Mouse (Mus musculus) bone marrow macrophage, adult 2 months (primary cell): ENCODE data around the gene Dnase1. TPM values are rescaled to one million over a fixed set of nuclear protein-coding genes. Genes with fewer than 3 reads are reported as not detected.
"Not testable (repeated sequence)": the region's sequence is repeated elsewhere in the genome, so short reads cannot be mapped to it uniquely, and the experiment has no call there.

Experiments
- H3K27ac ChIP-seq: 2 replicates; pipeline ENCODE4 v1.5.1; 2012; ENCODE audit warnings: low read depth, low read length; ENCODE audit not compliant: insufficient read depth
- H3K4me1 ChIP-seq: 2 replicates; pipeline ENCODE4 v1.6.1; 2012; ENCODE audit warnings: low read length; ENCODE audit not compliant: control insufficient read depth, insufficient read depth
- H3K4me3 ChIP-seq: 2 replicates; pipeline ENCODE4 v1.5.1; 2012; ENCODE audit warnings: mild to moderate bottlenecking, low read length, moderate library complexity; ENCODE audit not compliant: insufficient read depth
- CTCF ChIP-seq: IDR thresholded peaks from 2 replicates; pipeline ENCODE4 v1.5.1; 2012; ENCODE audit warnings: low read depth, mild to moderate bottlenecking, low read length, moderate library complexity
- POLR2A ChIP-seq: IDR thresholded peaks from 2 replicates; pipeline ENCODE4 v1.6.1; 2012; ENCODE audit warnings: mild to moderate bottlenecking, low read depth, low read length, borderline replicate concordance
- polyA plus RNA-seq: library from polyadenylated mRNA; stranded (reverse); fragments of >200 nt; gene quantifications from 2 replicates; pipeline ENCODE4 v1.2.4, GENCODE M21; 2012; ENCODE audit not compliant: missing spikeins, insufficient read depth, insufficient read length

The Dnase1 gene
- polyA plus RNA-seq, 1 experiment: not detected

DNA sequence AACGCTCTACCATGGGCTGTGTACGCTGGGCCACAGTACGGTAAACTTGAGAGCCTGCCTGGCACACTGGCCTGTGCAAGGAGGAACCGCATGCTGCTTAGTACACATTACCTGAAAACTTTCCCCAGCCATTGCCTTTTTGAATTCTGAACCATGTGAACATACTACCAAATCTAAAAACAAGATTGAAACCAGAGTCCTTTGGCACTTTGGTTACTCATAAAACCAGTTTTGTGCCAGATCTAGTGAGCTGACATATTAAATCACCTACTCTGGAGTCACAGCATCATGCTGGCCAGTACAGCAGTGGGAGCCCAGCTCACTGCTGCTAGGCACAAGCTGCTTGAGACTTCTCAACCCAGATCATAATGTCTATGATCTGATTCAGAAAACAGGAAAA lies 4.9 kb downstream of the Dnase1 start:
- H3K27ac ChIP-seq: no peak overlapping the region
- H3K4me1 ChIP-seq: no peaks in the 10 kb centered on the region
- TF ChIP-seq POLR2A: no peak
- TF ChIP-seq CTCF: no peak
- no peak overlapping the region for H3K4me3 ChIP-seq

DNA sequence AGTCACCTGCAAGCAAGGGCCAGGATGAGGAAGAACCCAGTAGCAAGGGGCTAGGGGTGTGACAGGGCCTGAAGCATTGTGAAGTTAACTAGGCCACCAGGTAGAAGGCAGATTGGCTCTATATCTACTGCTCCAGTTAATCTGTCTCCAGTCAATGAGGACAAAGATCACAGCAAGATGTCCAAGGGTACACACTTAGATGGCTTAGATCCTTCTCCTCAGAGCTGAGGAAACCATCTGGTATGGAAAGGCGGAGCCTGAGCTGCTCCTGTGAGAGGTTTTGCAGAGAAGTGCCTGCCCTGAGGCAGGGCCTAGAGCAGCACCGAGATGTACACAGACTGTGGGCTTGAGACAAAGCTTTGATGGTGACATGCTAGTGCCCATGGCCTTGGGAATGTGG lies 7.4 kb downstream of the Dnase1 start:
- no peak for TF ChIP-seq POLR2A
- no peak for TF ChIP-seq CTCF
- no peak overlapping the region for H3K27ac ChIP-seq

DNA sequence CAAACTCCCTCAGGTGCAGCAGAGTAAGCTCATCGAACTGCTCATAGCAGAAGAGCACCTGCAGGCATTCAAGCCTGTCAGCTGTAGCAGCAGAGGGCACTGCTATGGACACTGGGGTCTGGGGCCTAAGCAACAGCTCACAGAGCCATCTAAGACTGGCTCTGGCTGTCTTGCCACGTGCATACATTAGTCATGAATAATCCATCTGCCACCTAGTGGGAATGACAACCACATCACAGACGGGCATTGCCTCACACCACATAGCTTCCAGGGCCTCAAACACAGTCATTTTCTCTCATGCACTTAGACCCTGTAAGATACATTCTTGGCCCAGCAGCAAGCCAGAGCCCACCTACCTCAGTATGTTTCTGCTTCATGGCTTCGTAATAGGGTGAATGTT lies 8.8 kb downstream of the Dnase1 start:
- Histone ChIP-seq H3K4me3 (no peak overlapping the region), H3K27ac (no peak overlapping the region), H3K4me1 (peaks cover under 1% of the 10 kb centered on the region)
- no peak for TF ChIP-seq POLR2A
- no peak for TF ChIP-seq CTCF

More for the DNA sequence above, 7.4 kb downstream of the Dnase1 start:
- Histone ChIP-seq H3K4me1 (no peaks in the 10 kb centered on the region), H3K4me3 (no peak overlapping the region)

DNA sequence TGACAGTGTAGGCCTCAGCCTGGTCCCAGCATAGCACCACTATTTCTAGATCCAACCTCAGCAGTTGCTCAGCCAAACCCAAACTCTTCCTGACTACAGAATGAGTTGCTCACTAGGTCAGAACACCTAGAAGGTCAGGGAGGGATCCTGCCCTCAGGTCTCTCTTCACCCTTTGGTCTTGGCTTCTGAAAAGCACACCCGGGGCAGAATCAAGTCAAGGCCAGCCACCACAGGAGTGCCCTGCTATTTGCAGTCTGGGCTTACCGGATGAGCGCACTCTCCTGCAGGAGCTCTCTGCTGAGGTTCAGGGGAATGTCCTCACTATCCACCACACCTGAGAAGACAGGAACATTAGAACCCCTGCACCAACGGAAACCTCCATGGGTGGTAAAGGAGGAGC lies 15.9 kb downstream of the Dnase1 start:
- Histone ChIP-seq H3K27ac (no peak overlapping the region), H3K4me3 (no peak overlapping the region)

DNA sequence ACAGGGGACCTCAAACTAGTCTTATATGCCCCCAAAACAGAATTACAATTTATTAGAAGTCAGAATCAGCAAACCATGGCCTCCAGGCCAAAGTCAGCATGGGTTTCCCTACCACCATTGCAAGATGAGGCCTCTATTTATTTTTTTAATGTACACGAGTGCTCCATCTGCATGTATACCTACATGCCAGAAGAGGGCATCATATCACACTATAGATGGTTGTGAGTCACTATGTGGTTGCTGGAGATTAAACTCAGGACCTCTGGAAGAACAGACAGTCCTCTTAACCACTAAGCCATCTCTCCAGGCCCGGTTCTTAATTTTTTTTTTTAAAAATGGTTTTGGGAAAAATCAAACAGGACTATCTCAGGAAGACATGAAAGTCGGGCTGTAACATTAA lies 17.1 kb downstream of the Dnase1 start:
- TF ChIP-seq POLR2A (no peak), CTCF (no peak)
- no peak overlapping the region for H3K27ac ChIP-seq

More for the DNA sequence above, 15.9 kb downstream of the Dnase1 start:
- H3K4me1 ChIP-seq: peaks cover 16% of the 10 kb centered on the region
- TF ChIP-seq CTCF (no peak), POLR2A (no peak)

DNA sequence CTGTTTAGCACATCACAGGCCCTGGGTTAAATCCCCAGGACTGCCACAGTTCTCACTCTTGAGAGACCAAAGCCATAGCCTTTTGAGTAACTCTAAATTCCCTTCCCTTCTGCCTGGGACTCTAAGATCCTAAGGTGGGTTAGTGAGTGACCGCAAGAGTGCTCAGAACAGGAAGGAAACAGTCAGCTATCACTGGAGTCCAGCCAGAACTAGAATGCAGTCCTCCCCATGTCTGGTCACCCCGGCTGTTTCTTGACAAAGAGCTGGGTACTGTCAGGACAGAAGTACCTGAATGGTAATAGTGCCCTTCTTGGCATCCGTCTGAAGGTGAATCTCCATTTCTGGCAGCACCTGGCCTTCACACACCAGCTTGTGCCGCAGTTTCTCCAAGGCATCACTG lies 28.2 kb downstream of the Dnase1 start:
- H3K27ac ChIP-seq: no peak overlapping the region
- H3K4me3 ChIP-seq: no peak overlapping the region
- H3K4me1 ChIP-seq: peaks cover 16% of the 10 kb centered on the region
- TF ChIP-seq POLR2A: no peak

More for the DNA sequence above, 17.1 kb downstream of the Dnase1 start:
- Histone ChIP-seq H3K4me3 (no peak overlapping the region), H3K4me1 (peaks cover 16% of the 10 kb centered on the region)

DNA sequence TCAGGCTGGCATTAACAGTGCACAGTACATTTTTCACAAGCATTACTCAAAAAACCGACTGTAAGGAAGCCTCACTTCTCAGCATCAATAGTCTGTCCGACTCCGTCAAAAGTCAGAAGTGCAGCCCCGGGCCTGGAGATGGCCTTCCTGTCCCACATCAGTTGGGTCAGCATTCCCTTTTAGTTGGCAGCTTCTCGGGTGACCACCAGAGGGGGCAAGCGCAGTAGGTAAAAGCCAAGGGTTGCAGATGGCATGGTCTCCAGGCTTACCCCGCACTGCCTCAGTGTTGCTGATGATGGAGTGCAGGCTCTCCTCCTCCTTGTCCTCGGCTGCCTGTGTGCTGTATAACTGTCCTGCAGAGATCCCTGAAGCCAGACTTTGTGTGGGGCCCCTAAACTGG lies 31.8 kb downstream of the Dnase1 start:
- no peak overlapping the region for H3K27ac ChIP-seq
- no peak overlapping the region for H3K4me3 ChIP-seq
- no peak for TF ChIP-seq POLR2A
- TF ChIP-seq CTCF: peak; percentile 54
- H3K4me1 ChIP-seq: peaks cover 15% of the 10 kb centered on the region

DNA sequence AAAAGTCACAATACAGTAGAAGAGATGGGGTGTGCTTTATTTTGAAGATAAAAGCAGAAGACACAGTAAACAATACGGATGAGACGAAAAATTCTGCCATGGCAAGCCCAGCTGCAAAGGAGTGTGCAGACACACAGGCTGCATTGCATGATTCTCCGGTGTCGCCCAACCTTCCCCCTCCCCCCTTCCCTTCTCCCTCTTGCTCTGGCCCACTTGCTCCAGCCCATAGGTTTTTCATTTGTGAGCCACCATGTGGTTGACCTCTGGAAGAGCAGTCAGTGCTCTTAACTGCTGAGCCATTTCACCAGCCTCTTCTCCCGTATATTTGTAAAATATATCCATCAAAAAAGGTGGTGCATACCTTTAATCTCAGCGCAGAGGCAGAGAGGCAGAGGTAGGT lies 37.6 kb downstream of the Dnase1 start:
- Histone ChIP-seq H3K27ac (no peak overlapping the region), H3K4me1 (peaks cover 32% of the 10 kb centered on the region), H3K4me3 (no peak overlapping the region)
- no peak for TF ChIP-seq POLR2A
- TF ChIP-seq CTCF: no peak

DNA sequence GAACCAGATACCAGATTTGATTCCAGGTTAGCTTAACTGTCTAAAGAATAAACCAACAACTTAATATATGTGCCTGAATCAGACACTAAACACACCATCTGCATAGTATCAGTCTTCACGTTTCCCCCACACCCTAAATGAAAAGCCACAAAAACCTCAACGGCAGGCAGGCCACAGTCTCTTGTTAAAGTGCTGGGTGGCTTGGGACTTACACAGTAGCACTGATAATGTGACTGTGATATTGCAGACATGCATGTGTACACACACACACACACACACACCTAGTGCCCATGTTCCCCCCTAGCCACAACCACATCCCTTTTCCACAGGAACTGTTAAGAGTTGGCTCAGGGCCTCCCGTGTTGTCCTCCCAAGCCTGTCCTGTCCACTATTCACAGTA lies 38.1 kb downstream of the Dnase1 start:
- Histone ChIP-seq H3K4me1 (peaks cover 37% of the 10 kb centered on the region), H3K27ac (no peak overlapping the region), H3K4me3 (no peak overlapping the region)
- TF ChIP-seq CTCF (no peak), POLR2A (no peak)

DNA sequence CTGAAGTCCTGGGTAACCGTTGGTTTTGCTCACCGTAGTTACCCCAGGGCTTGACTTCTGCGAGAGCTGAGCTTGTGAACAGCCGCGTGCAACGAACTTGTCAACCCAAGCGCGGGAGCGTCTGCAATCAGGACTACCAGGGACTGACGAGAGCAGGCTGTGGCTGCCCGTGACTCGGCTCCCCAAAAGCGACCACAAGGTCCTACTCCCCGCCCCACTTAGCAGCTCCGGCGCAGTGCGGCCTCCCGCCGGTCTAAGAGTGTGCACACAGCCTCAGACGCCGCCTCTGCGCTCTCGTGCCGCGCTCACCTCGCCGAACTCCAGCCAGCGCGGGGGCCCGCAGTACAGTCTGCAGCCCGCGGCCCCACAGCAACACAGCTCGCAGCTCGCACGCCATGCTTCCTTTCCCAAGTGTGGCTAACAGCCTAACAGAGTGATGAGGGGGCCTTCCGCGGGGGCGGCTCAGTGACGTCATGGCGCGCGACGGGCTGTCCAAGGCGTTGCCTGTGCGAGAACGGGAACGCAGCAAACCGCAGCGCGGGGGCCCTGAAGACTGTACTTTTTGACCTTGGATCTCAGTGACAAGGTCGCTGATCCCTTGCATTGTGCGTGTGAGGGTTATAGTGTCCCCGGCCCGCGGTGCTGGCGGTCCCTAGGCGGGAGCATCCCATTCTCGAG lies 40.8 kb downstream of the Dnase1 start, which contains the start of gene Trap1:
Gene Trap1, minus strand, starts transcription at position 444 of the 678 bp plus-strand sequence.
- TF ChIP-seq CTCF (no peak), POLR2A (no peak)
- Histone ChIP-seq H3K27ac (peak within 1 kb of the TSS; percentile 85), H3K4me3 (peak within 1 kb of the TSS; percentile 94), H3K4me1 (peaks cover 52% of the 10 kb centered on the region)

DNA sequence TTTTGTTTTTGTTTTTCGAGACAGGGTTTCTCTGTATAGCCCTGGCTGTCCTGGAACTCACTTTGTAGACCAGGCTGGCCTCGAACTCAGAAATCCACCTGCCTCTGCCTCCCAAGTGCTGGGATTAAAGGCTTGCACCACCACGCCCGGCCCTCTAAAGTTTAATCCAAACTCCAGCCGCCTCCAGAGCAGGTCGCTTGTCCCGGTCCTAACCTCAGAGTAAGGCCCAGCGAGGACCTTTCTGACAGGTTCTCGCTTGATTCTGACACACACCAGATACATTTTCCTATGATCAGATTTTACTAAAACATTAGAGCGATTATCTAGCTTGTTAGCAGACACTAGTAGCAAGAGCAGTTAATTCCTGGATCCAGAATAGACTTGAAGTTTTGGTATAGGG lies 41.6 kb downstream of the Dnase1 start:
- not testable (repeated sequence) for H3K27ac ChIP-seq
- H3K4me3 ChIP-seq: peak overlapping the region; percentile 94; the same call in 1 of the 2 replicates
- peaks cover 52% of the 10 kb centered on the region for H3K4me1 ChIP-seq

DNA sequence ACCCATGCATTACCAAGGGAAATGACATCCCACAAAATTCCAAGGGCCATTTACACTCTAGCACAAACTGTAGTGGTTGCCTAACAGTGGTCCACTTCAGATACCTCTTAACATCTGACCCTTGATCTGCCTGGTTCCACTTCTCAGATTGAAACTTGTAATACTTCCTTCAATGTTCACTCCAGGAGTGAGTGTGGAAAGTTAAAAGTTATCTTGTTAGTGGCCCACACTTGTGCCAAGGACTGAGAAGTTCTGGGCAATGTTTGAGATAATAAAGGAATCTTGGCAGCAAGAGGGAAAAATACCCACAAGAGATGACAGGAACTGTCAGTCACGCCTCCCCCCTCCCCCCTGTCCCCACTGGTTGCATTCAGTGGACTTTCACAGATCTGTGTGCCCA lies 42.9 kb downstream of the Dnase1 start:
- Histone ChIP-seq H3K4me1 (peaks cover 44% of the 10 kb centered on the region), H3K4me3 (no peak overlapping the region), H3K27ac (no peak overlapping the region)
- TF ChIP-seq POLR2A (no peak), CTCF (no peak)

DNA sequence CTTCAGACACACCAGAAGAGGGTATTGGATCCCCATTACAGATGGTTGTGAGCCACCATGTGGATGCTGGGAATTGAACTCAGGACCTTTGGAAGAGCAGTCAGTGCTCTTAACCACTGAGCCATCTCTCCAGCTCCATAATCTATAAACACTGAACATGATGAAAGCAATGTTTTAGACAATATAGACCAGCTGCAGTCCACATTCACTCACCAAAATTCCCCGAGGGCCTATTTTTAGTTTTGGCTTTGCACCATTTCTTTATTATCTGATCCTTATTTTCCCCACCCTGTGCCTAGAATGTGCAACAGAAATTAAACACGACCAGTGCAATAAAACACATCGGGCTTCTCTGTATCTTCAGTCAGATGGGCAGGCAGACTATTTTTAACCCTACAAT lies 43.7 kb downstream of the Dnase1 start:
- not testable (repeated sequence) for H3K4me3 ChIP-seq
- H3K4me1 ChIP-seq: peaks cover 37% of the 10 kb centered on the region

More for the DNA sequence above, 43.7 kb downstream of the Dnase1 start:
- H3K27ac ChIP-seq: not testable (repeated sequence)
